Comparison of ENCODE assay signal across 27 mouse cellular contexts in genomic region chr6:54379356-54379755, GRCm38 (mm10).
"Had no signal": no experiment of that assay in that cellular context is flagged by ENCODE, and none has a peak within 500 bp of the region (broad histone marks: within the 10 kb centered on the region; RNA-seq: fewer than 3 reads in every experiment).

No protein-coding gene starts in this region.

- H3K36me3 ChIP-seq: heart, embryonic 13.5 days; heart, embryonic 15.5 days; hindbrain, embryonic 10.5 days; hindbrain, embryonic 12.5 days; limb, embryonic 10.5 days; limb, embryonic 12.5 days; liver, embryonic 13.5 days; liver, embryonic 15.5 days had no signal

- H3K27me3 ChIP-seq: heart, embryonic 13.5 days; heart, embryonic 15.5 days; hindbrain, embryonic 12.5 days; limb, embryonic 12.5 days; liver, embryonic 13.5 days; liver, embryonic 15.5 days had no signal

- H3K9me3 ChIP-seq: heart, embryonic 13.5 days; heart, embryonic 15.5 days; hindbrain, embryonic 10.5 days; hindbrain, embryonic 12.5 days; limb, embryonic 10.5 days; limb, embryonic 12.5 days; liver, embryonic 13.5 days; liver, embryonic 15.5 days had no signal

- H3K4me3 ChIP-seq: gastrocnemius, adult 2 months; heart, adult 2 months; heart, embryonic 13.5 days; heart, embryonic 15.5 days; hindbrain, embryonic 10.5 days; hindbrain, embryonic 12.5 days; layer of hippocampus, adult 2 months; left cerebral cortex, adult 2 months; limb, embryonic 10.5 days; limb, embryonic 12.5 days; liver, embryonic 13.5 days; liver, embryonic 15.5 days had no signal

- ATAC-seq: hindbrain, embryonic 16.5 days; inflammation-experienced regulatory T-cells, adult 6 months; intestine, postnatal 0 days had no signal

- H3K9ac ChIP-seq: heart, embryonic 13.5 days; heart, embryonic 15.5 days; hindbrain, embryonic 12.5 days; hindbrain, embryonic 14.5 days; limb, embryonic 12.5 days; liver, embryonic 13.5 days; liver, embryonic 15.5 days had no signal

- H3K4me1 ChIP-seq: heart, embryonic 13.5 days; heart, embryonic 15.5 days; liver, embryonic 13.5 days; liver, embryonic 15.5 days had no signal

- DNase-seq: gastrocnemius, adult 2 months; gastrocnemius, postnatal 10 days; gastrocnemius, postnatal 25 days; heart, adult 2 months; heart, postnatal 14 days; heart, postnatal 4 days; kidney, adult 18-20 months; kidney, adult 8-10 months; kidney, postnatal 10 days; kidney, postnatal 25 days; kidney, postnatal 4 days; liver; liver, embryonic 13.5 days had no signal

- H3K4me2 ChIP-seq: heart, embryonic 13.5 days; heart, embryonic 15.5 days; hindbrain, embryonic 12.5 days; hindbrain, embryonic 14.5 days; limb, embryonic 12.5 days; liver, embryonic 11.5 days; liver, embryonic 13.5 days; liver, embryonic 15.5 days had no signal

- H3K27ac ChIP-seq: gastrocnemius, adult 2 months; heart, adult 2 months; heart, embryonic 13.5 days; heart, embryonic 15.5 days; hindbrain, embryonic 10.5 days; hindbrain, embryonic 12.5 days; hindbrain, embryonic 14.5 days; layer of hippocampus, adult 2 months; left cerebral cortex, adult 2 months; limb, embryonic 10.5 days; limb, embryonic 12.5 days; liver, embryonic 13.5 days; liver, embryonic 15.5 days had no signal
